In the genomic region with DNA sequence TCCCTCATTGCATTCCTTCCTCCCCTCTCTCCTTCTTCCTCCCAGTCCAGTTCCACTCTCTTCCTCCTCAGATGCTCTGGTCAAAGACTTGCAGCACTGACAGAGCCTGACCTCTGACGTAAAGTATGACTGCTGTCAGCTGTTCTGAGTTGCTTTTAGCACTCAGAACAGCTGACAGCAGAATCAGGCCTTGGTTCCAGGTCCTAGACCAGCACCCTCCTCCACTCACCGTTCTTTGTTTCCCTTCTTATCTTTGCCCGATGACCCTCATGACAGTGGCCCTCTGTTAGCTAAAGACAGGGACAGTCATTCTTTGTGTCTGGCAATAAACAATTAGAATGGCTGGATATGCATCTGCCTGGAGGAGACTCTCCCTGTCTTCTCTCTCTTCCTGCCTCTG, we compare ENCODE assay signal across 24 mouse cellular contexts. TPM values are rescaled to one million over a fixed set of nuclear protein-coding genes. Genes with fewer than 3 reads are reported as not detected.
DNase-seq lines count a peak whose midpoint lies in the region; ATAC-seq and TF ChIP-seq lines count a peak whose summit lies in the region.
"Had no signal": no experiment of that assay in that cellular context is flagged by ENCODE, and none has a peak within 500 bp of the region (broad histone marks: within the 10 kb centered on the region; RNA-seq: fewer than 3 reads in every experiment).

No protein-coding gene starts in this region.

- H3K4me1 ChIP-seq in midbrain, embryonic 13.5 days (replicated peaks) = peaks cover 44% of the 10 kb centered on the region
- peaks cover 15% of the 10 kb centered on the region for H3K4me1 ChIP-seq in midbrain, postnatal 0 days (ENCODE audit: insufficient read depth, low read length)

- no peak overlapping the region for H3ac ChIP-seq in myocyte (ENCODE audit: control insufficient read depth, insufficient read length)

- DNase-seq in layer of hippocampus, adult 2 months (ENCODE audit: low spot score in 2 of 2) = peak in 1 of 2 experiments; percentile 10
- no peak for DNase-seq in layer of hippocampus, adult 9-10 months (ENCODE audit: low spot score)
- no peak for DNase-seq in midbrain, postnatal 0 days (ENCODE audit: low spot score)
- peak; percentile 14 for DNase-seq in yolk sac, embryonic 10.5 days (ENCODE audit: low spot score)
- DNase-seq in cerebellum, adult 11-12 months = no peak
- DNase-seq: adrenal gland, adult 2 months; adrenal gland, postnatal 14 days; cerebellum, adult 18-20 months; cerebellum, adult 9-10 months; cerebellum, postnatal 14 days; gastrocnemius, postnatal 25 days; heart, postnatal 10 days; heart, postnatal 36 days had no signal

- no peaks in the 10 kb centered on the region; the same call in 1 of the 2 replicates for H3K27me3 ChIP-seq in midbrain, embryonic 13.5 days
- H3K27me3 ChIP-seq in midbrain, postnatal 0 days (ENCODE audit: insufficient read depth, low read length) = no peaks in the 10 kb centered on the region
- H3K27me3 ChIP-seq in myocyte (ENCODE audit: control insufficient read depth, insufficient read depth, insufficient read length) = no peaks in the 10 kb centered on the region
- H3K27me3 ChIP-seq: hindbrain, embryonic 13.5 days had no signal

- H3K9ac ChIP-seq in midbrain, embryonic 13.5 days (replicated peaks) = no peak overlapping the region
- no peak overlapping the region for H3K9ac ChIP-seq in midbrain, postnatal 0 days (replicated peaks; ENCODE audit: low read length, poor library complexity, severe bottlenecking)
- H3K9ac ChIP-seq: forebrain, embryonic 13.5 days; heart, embryonic 12.5 days; heart, embryonic 15.5 days; hindbrain, embryonic 13.5 days had no signal

- peak overlapping the region; percentile 68; the same call in 1 of the 2 replicates for H3K27ac ChIP-seq in layer of hippocampus, adult 2 months
- 0 out of 2 replicates have a peak overlapping the region, but pooled peaks have one; percentile 16 for H3K27ac ChIP-seq in midbrain, embryonic 13.5 days
- no peak overlapping the region for H3K27ac ChIP-seq in midbrain, postnatal 0 days (ENCODE audit: low read depth, low read length)
- H3K27ac ChIP-seq: forebrain, embryonic 10.5 days; forebrain, embryonic 13.5 days; heart, embryonic 15.5 days; hindbrain, embryonic 10.5 days had no signal

- H3K9me3 ChIP-seq in midbrain, embryonic 13.5 days = no peaks in the 10 kb centered on the region
- H3K9me3 ChIP-seq in midbrain, postnatal 0 days (ENCODE audit: low read length) = no peaks in the 10 kb centered on the region
- H3K9me3 ChIP-seq: forebrain, embryonic 10.5 days; forebrain, embryonic 13.5 days; heart, embryonic 12.5 days; heart, embryonic 15.5 days; hindbrain, embryonic 10.5 days; hindbrain, embryonic 13.5 days had no signal

- WGBS in midbrain, embryonic 13.5 days = 47% methylated on average over 3 of the region's 3 CpGs
- WGBS in midbrain, postnatal 0 days = 53% methylated on average over 3 of the region's 3 CpGs

- no peak for TF ChIP-seq POLR2A in myocyte (IDR thresholded peaks at IDR 0.05; ENCODE audit: insufficient read length, low read depth)

- no peak for ATAC-seq in midbrain, embryonic 13.5 days
- no peak for ATAC-seq in midbrain, postnatal 0 days (ENCODE audit: low FRiP score)
- ATAC-seq: CD4-positive, CD25-positive, alpha-beta regulatory T cell, adult 4 months; forebrain, embryonic 13.5 days; forebrain, embryonic 16.5 days had no signal

- H3K79me2 ChIP-seq in myocyte (ENCODE audit: control insufficient read depth, insufficient read depth) = no peaks in the 10 kb centered on the region

- H3K36me3 ChIP-seq in midbrain, embryonic 13.5 days = peaks cover 3% of the 10 kb centered on the region; the same call in 1 of the 2 replicates
- no peaks in the 10 kb centered on the region; the same call in 1 of the 2 replicates for H3K36me3 ChIP-seq in midbrain, postnatal 0 days (ENCODE audit: insufficient read depth, low read length)
- H3K36me3 ChIP-seq in myocyte (ENCODE audit: control insufficient read depth, insufficient read depth) = no peaks in the 10 kb centered on the region
- H3K36me3 ChIP-seq: forebrain, embryonic 10.5 days; heart, embryonic 12.5 days; heart, embryonic 15.5 days; hindbrain, embryonic 13.5 days had no signal

- no peak overlapping the region for H3K4me3 ChIP-seq in layer of hippocampus, adult 2 months
- H3K4me3 ChIP-seq in midbrain, embryonic 13.5 days (replicated peaks) = no peak overlapping the region
- no peak overlapping the region for H3K4me3 ChIP-seq in midbrain, postnatal 0 days (ENCODE audit: low read depth, low read length)
- H3K4me3 ChIP-seq in myocyte = no peak overlapping the region
- H3K4me3 ChIP-seq: forebrain, embryonic 10.5 days; forebrain, embryonic 13.5 days; heart, embryonic 12.5 days; heart, embryonic 15.5 days; hindbrain, embryonic 10.5 days; hindbrain, embryonic 13.5 days had no signal

- H3K4me2 ChIP-seq in midbrain, embryonic 13.5 days (replicated peaks) = no peak overlapping the region
- H3K4me2 ChIP-seq in midbrain, postnatal 0 days (ENCODE audit: low read depth, low read length, poor library complexity, severe bottlenecking) = no peak overlapping the region
- peak overlapping the region; percentile 5 for H3K4me2 ChIP-seq in myocyte (ENCODE audit: low read depth)
- H3K4me2 ChIP-seq: forebrain, embryonic 13.5 days; heart, embryonic 12.5 days; heart, embryonic 15.5 days; hindbrain, embryonic 13.5 days had no signal

- TF ChIP-seq CTCF in layer of hippocampus, adult 2 months (conservative IDR thresholded peaks at IDR 0.05) = no peak
- TF ChIP-seq CTCF in midbrain, postnatal 0 days (IDR thresholded peaks at IDR 0.05) = no peak

TF ChIP-seq in myocyte, 11 proteins besides CTCF, POLR2A, EP300 and RAD21:
- TF ChIP-seq E2F4 (IDR thresholded peaks at IDR 0.05; ENCODE audit: insufficient read depth) (no peak), MYOD1 (IDR thresholded peaks at IDR 0.05; ENCODE audit: control insufficient read depth in 1 of 3, insufficient read length in 2 of 3, low read depth in 2 of 3) (peak; percentile 37 to 85 (median 40)), TCF12 (IDR thresholded peaks at IDR 0.05; ENCODE audit: insufficient read depth, poor library complexity, severe bottlenecking) (peak; percentile 59), POLR2AphosphoS2 (IDR thresholded peaks at IDR 0.05; ENCODE audit: insufficient read length, low read depth) (no peak), CEBPB (IDR thresholded peaks at IDR 0.05; ENCODE audit: insufficient read depth, poor library complexity, severe bottlenecking) (no peak), MYOG (IDR thresholded peaks at IDR 0.05; ENCODE audit: control insufficient read depth in 1 of 3, insufficient read depth in 1 of 3, insufficient read length in 2 of 3, low read depth in 2 of 3) (peak in 2 of 3 experiments; percentile 76 to 92)

RNA-seq across cellular contexts. Expression of a gene that starts 49.7 kb away (rescaled TPM):
- total RNA-seq in layer of hippocampus, adult 2 months (2021) = 10 to 100 TPM; 23.5 to 26.3 TPM
- 62.9 and 66.2 TPM in 2 replicates for polyA plus RNA-seq in midbrain, embryonic 13.5 days (2015; fragmentation: Nextera tagmentation; extraction: Ambion mirVana)
- total RNA-seq in midbrain, postnatal 0 days (2014; rRNA removed) = 85.9 and 99.8 TPM in 2 replicates
- 67.7 and 69.4 TPM in 2 replicates for polyA plus RNA-seq in midbrain, postnatal 0 days (2015; fragmentation: Nextera tagmentation; extraction: Ambion mirVana)
- polyA plus RNA-seq in myocyte (2012; fragmentation: generic; extraction: Trizol) = 2.5 TPM
- total RNA-seq: MEL had no signal
- polyA plus RNA-seq: CD4-positive, CD25-positive, alpha-beta regulatory T cell, adult 4 months had no signal

Comparison
In these comparisons a context has a peak if more than half of its experiments do, and no peak if none do; other contexts are left out.
1. RNA of a gene that starts 49.7 kb away (polyA plus RNA-seq): 67.7 to 69.4 TPM in midbrain, postnatal 0 days and 62.9 to 66.2 TPM in midbrain, embryonic 13.5 days; 2.5 TPM in myocyte (single experiment); every median in the first group is over 10 times any median in the second.